Mouse (Mus musculus): ENCODE measurements around the gene Gm3685. TPM values are rescaled to one million over a fixed set of nuclear protein-coding genes. Genes with fewer than 3 reads are reported as not detected.

Gm3685 gene
- polyA plus RNA-seq (2012; fragmentation: generic; extraction: Trizol): not detected

GRCm38 (mm10) chr14:7044870-7045269 lies at the start of gene Gm3685:
Gene Gm3685 (minus strand): TSS chr14:7044970.

GRCm38 (mm10) chr14:7026781-7027749 lies 17.7 kb downstream of the Gm3685 start, which contains the start of gene Gm10406:
Gene Gm10406 (minus strand): TSS chr14:7027449.

Other genes starting within 250 kb of the Gm3685 start
- not detected for gene Gm3642, start 204.7 kb downstream of the Gm3685 start, polyA plus RNA-seq (2012; fragmentation: generic; extraction: Trizol)
- not detected for gene Gm3667, start 155.0 kb downstream of the Gm3685 start, polyA plus RNA-seq (2012; fragmentation: generic; extraction: Trizol)
- not detected for gene Gm6356, start 71.2 kb downstream of the Gm3685 start, polyA plus RNA-seq (2012; fragmentation: generic; extraction: Trizol)
- not detected for gene Gm10406, start 17.5 kb downstream of the Gm3685 start, polyA plus RNA-seq (2012; fragmentation: generic; extraction: Trizol)
- not detected for gene Gm3696, start 55.7 kb upstream of the Gm3685 start, polyA plus RNA-seq (2012; fragmentation: generic; extraction: Trizol)
- not detected for gene Gm6676, start 80.4 kb upstream of the Gm3685 start, polyA plus RNA-seq (2012; fragmentation: generic; extraction: Trizol)
- gene Gm3512, start 129.6 kb upstream of the Gm3685 start, polyA plus RNA-seq (2012; fragmentation: generic; extraction: Trizol): not detected
- gene Gm16434, start 149.6 kb upstream of the Gm3685 start, polyA plus RNA-seq (2012; fragmentation: generic; extraction: Trizol): not detected
- not detected for gene Gm3727, start 219.7 kb upstream of the Gm3685 start, polyA plus RNA-seq (2012; fragmentation: generic; extraction: Trizol)

Data from C3H10T1/2 (cell line).